Mouse (Mus musculus): ENCODE measurements around the gene Cnr2. TPM values are rescaled to one million over a fixed set of nuclear protein-coding genes. Genes with fewer than 3 reads are reported as not detected.
A peak's percentile ranks its signal among the peaks of the same experiment; 100 is the strongest.

The Cnr2 gene
- total and polyA plus RNA-seq, 2 experiments: 2.1 to 3.0 TPM

- peak overlapping the region; percentile 18 for H3K27ac ChIP-seq (replicated peaks; ENCODE audit: insufficient read depth, low read depth, low read length)
- WGBS: 78% methylated on average over 10 of the region's 10 CpGs
- TF ChIP-seq CTCF (IDR thresholded peaks at IDR 0.05; ENCODE audit: low read depth, low read length): no peak
- no peak for TF ChIP-seq POLR2A (IDR thresholded peaks at IDR 0.05; ENCODE audit: extremely low read depth, insufficient read depth, low read length)
These were observed 50.5 kb downstream of the Cnr2 start for GRCm38 (mm10) chr4:135945706-135946105.

GRCm38 (mm10) chr4:135946278-135946658 is 51.1 kb downstream of the Cnr2 start, which contains the start of gene Hmgcl:
Gene Hmgcl, plus strand, starts transcription at chr4:135946448.
- TF ChIP-seq POLR2A (IDR thresholded peaks at IDR 0.05; ENCODE audit: extremely low read depth, insufficient read depth, low read length) (peak; percentile 94), CTCF (IDR thresholded peaks at IDR 0.05; ENCODE audit: low read depth, low read length) (no peak)
- H3K9ac ChIP-seq (ENCODE audit: low read depth, low read length): peak within 1 kb of the TSS; percentile 85
- H3K36me3 ChIP-seq (ENCODE audit: control insufficient read depth, insufficient read depth, low read length): no peaks in the 10 kb centered on the region; the same call in 1 of the 2 replicates
- no peaks in the 10 kb centered on the region for H3K27me3 ChIP-seq (ENCODE audit: control insufficient read depth, insufficient read depth, low read length)
- H3K27ac ChIP-seq (replicated peaks; ENCODE audit: insufficient read depth, low read depth, low read length): peak within 1 kb of the TSS; percentile 68
- peak within 1 kb of the TSS; percentile 61 for H3K4me3 ChIP-seq (ENCODE audit: insufficient read depth, low read depth, low read length)
- H3K4me1 ChIP-seq (ENCODE audit: control insufficient read depth, insufficient read depth, low read length): peaks cover 20% of the 10 kb centered on the region
- DNase-seq (ENCODE audit: extremely low read depth, low read depth, low spot score): peak; percentile 77
- under 1% methylated on average over 23 of the region's 23 CpGs for WGBS
- H3K79me2 ChIP-seq (ENCODE audit: control insufficient read depth, insufficient read depth, low read length): peaks cover 8% of the 10 kb centered on the region; the same call in 1 of the 2 replicates

More at GRCm38 (mm10) chr4:135945706-135946105, 50.5 kb downstream of the Cnr2 start:
- Histone ChIP-seq H3K27me3 (ENCODE audit: control insufficient read depth, insufficient read depth, low read length) (no peaks in the 10 kb centered on the region), H3K4me3 (ENCODE audit: insufficient read depth, low read depth, low read length) (no peak overlapping the region), H3K36me3 (ENCODE audit: control insufficient read depth, insufficient read depth, low read length) (no peaks in the 10 kb centered on the region), H3K79me2 (ENCODE audit: control insufficient read depth, insufficient read depth, low read length) (peaks cover 8% of the 10 kb centered on the region; the same call in 1 of the 2 replicates), H3K4me1 (ENCODE audit: control insufficient read depth, insufficient read depth, low read length) (peaks cover 20% of the 10 kb centered on the region), H3K9ac (ENCODE audit: low read depth, low read length) (peak overlapping the region; percentile 15; the same call in 1 of the 2 replicates)
- no peak for DNase-seq (ENCODE audit: extremely low read depth, low read depth, low spot score)

- H3K4me1 ChIP-seq (ENCODE audit: control insufficient read depth, insufficient read depth, low read length): peaks cover 20% of the 10 kb centered on the region
- under 1% methylated on average over 28 of the region's 28 CpGs for WGBS
These were observed 51.6 kb downstream of the Cnr2 start for GRCm38 (mm10) chr4:135946659-135947301.

GRCm38 (mm10) chr4:135948142-135948541 is 52.9 kb downstream of the Cnr2 start:
- TF ChIP-seq POLR2A (IDR thresholded peaks at IDR 0.05; ENCODE audit: extremely low read depth, insufficient read depth, low read length) (no peak), CTCF (IDR thresholded peaks at IDR 0.05; ENCODE audit: low read depth, low read length) (no peak)
- Histone ChIP-seq H3K27ac (replicated peaks; ENCODE audit: insufficient read depth, low read depth, low read length) (peak overlapping the region; percentile 66), H3K9ac (ENCODE audit: low read depth, low read length) (peak overlapping the region; percentile 46; the same call in 1 of the 2 replicates), H3K36me3 (ENCODE audit: control insufficient read depth, insufficient read depth, low read length) (peaks cover 3% of the 10 kb centered on the region; the same call in 1 of the 2 replicates), H3K79me2 (ENCODE audit: control insufficient read depth, insufficient read depth, low read length) (peaks cover 8% of the 10 kb centered on the region; the same call in 1 of the 2 replicates), H3K4me3 (ENCODE audit: insufficient read depth, low read depth, low read length) (no peak overlapping the region), H3K4me1 (ENCODE audit: control insufficient read depth, insufficient read depth, low read length) (peaks cover 20% of the 10 kb centered on the region), H3K27me3 (ENCODE audit: control insufficient read depth, insufficient read depth, low read length) (no peaks in the 10 kb centered on the region)
- 29% methylated on average over 8 of the region's 8 CpGs for WGBS
- peak; percentile 87 for DNase-seq (ENCODE audit: extremely low read depth, low read depth, low spot score)

More at GRCm38 (mm10) chr4:135946659-135947301, 51.6 kb downstream of the Cnr2 start:
- peaks cover 3% of the 10 kb centered on the region; the same call in 1 of the 2 replicates for H3K36me3 ChIP-seq (ENCODE audit: control insufficient read depth, insufficient read depth, low read length)
- H3K27me3 ChIP-seq (ENCODE audit: control insufficient read depth, insufficient read depth, low read length): no peaks in the 10 kb centered on the region
- H3K9ac ChIP-seq (ENCODE audit: low read depth, low read length): peak overlapping the region; percentile 85
- H3K27ac ChIP-seq (replicated peaks; ENCODE audit: insufficient read depth, low read depth, low read length): peak overlapping the region; percentile 68
- peak; percentile 66 for DNase-seq (ENCODE audit: extremely low read depth, low read depth, low spot score)
- peak overlapping the region; percentile 61 for H3K4me3 ChIP-seq (ENCODE audit: insufficient read depth, low read depth, low read length)
- TF ChIP-seq POLR2A (IDR thresholded peaks at IDR 0.05; ENCODE audit: extremely low read depth, insufficient read depth, low read length): no peak
- no peak for TF ChIP-seq CTCF (IDR thresholded peaks at IDR 0.05; ENCODE audit: low read depth, low read length)
- peaks cover 8% of the 10 kb centered on the region; the same call in 1 of the 2 replicates for H3K79me2 ChIP-seq (ENCODE audit: control insufficient read depth, insufficient read depth, low read length)

GRCm38 (mm10) chr4:135949475-135949874 is 54.3 kb downstream of the Cnr2 start:
- 45% methylated on average over 10 of the region's 10 CpGs for WGBS

More at GRCm38 (mm10) chr4:135949475-135949874, 54.3 kb downstream of the Cnr2 start:
- H3K9ac ChIP-seq (ENCODE audit: low read depth, low read length): no peak overlapping the region
- TF ChIP-seq CTCF (IDR thresholded peaks at IDR 0.05; ENCODE audit: low read depth, low read length): no peak
- no peak for TF ChIP-seq POLR2A (IDR thresholded peaks at IDR 0.05; ENCODE audit: extremely low read depth, insufficient read depth, low read length)
- no peak overlapping the region for H3K4me3 ChIP-seq (ENCODE audit: insufficient read depth, low read depth, low read length)
- peak overlapping the region; percentile 75; the same call in 1 of the 2 replicates for H3K27ac ChIP-seq (replicated peaks; ENCODE audit: insufficient read depth, low read depth, low read length)
- H3K36me3 ChIP-seq (ENCODE audit: control insufficient read depth, insufficient read depth, low read length): peaks cover 4% of the 10 kb centered on the region; the same call in 1 of the 2 replicates
- DNase-seq (ENCODE audit: extremely low read depth, low read depth, low spot score): peak; percentile 54
- H3K27me3 ChIP-seq (ENCODE audit: control insufficient read depth, insufficient read depth, low read length): no peaks in the 10 kb centered on the region
- H3K4me1 ChIP-seq (ENCODE audit: control insufficient read depth, insufficient read depth, low read length): peaks cover 21% of the 10 kb centered on the region
- H3K79me2 ChIP-seq (ENCODE audit: control insufficient read depth, insufficient read depth, low read length): peaks cover 8% of the 10 kb centered on the region; the same call in 1 of the 2 replicates

Data from liver, adult 2 months (tissue).